Mouse (Mus musculus) adipose tissue, adult 10 weeks (tissue): Measurements from ENCODE around the gene Cnnm1. TPM values are rescaled to one million over a fixed set of nuclear protein-coding genes. Genes with fewer than 3 reads are reported as not detected.

Experiments
- polyA plus RNA-seq: library from polyadenylated mRNA; stranded (reverse); fragments of 350-450 nt; fragmentation: Illumina TruSeq; extraction: RNeasy Lipid Tissue Mini Kit (QIAGEN cat#74804); gene quantifications from one replicate; pipeline ENCODE4 v1.2.3, GENCODE M21; 2014; ENCODE audit warnings: low read depth, low replicate concordance

Gene Cnnm1
- 0.24 TPM for polyA plus RNA-seq

DNA sequence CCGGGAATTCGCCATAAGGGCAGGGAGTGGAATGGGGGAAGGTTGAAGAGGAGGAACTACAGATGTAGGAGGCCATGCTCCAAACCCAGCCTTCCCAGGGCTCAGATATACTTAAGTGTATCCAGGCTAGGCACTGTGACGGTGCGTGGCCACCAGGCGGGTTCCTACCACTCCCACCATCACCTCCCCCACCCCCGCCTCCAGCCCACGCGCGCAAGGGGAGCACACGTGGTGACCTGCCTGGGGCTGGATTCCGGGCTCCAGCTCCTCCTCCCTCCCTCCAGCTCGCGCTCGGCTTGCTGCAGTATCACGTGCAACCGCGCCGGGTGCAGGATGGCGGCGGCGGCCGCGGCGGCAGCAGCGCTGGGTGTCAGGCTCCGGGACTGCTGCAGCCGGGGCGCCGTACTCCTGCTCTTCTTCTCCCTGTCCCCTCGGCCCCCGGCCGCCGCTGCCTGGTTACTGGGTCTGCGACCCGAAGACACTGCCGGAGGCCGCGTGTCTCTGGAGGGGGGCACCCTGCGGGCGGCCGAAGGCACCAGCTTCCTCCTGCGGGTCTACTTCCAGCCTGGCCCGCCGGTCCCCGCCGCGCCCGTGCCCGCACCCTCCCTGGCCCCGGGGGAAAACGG, at the start of gene Cnnm1:
Cnnm1 (plus strand) TSS at position 325 of the 626 bp plus-strand sequence.

DNA sequence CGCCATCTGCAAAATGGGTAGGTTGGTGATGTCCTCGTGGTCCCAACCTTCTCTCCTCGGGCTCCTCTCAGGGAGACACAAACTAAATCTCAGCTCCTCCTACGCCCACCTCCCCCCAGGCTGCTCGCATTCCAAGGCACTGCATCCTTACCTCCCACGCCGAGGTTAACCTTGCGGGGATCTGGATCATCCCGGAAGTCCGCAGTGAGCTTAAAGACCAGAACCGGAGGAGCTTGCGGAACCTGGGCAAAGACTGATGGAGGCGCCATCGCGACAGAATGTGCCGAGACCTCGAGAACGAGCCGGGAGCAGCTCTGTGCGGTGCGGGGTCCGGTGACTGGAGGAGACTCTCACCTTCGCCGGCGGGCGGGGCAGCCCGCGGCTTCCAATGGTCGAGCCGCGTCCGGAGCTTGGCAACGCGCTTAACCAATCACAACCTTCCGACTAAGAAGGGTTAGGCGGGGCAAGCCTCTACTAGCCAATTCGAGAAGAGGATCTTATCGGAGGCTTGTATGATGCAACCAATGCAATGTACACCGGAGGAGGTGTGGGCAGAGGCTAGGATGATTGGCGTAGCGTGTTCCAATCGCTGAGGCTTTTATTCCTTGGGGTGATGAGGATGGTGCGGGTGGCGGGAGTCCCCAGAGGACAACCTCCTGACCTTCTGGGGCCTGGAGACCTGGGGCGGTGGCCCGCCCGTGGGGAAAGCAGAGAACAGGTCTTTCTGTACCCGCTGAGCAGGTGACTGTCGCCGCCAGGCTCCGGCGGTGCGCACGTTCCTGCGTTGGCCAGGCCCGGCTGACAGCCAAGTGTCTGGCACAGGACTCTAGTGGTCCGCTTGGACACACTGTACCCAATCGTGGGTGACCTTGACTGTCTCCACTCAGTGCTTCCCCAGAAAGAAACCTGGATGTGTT, 84.2 kb downstream of the Cnnm1 start, which contains the start of gene Got1:
Got1 (minus strand) TSS at position 419 of the 917 bp plus-strand sequence.

Other genes with a start within 250 kb of the Cnnm1 start
- not detected for gene Hpse2, start 52.1 kb upstream of the Cnnm1 start, polyA plus RNA-seq
- gene Got1, start 84.2 kb downstream of the Cnnm1 start, polyA plus RNA-seq, result 13.5 TPM
- not detected for gene Nkx2-3, start 171.9 kb downstream of the Cnnm1 start, polyA plus RNA-seq
- 58.8 TPM for gene Slc25a28, start 234.4 kb downstream of the Cnnm1 start, polyA plus RNA-seq
- gene Entpd7, start 249.2 kb downstream of the Cnnm1 start, polyA plus RNA-seq, result 9.8 TPM